Mouse (Mus musculus): Measurements from ENCODE around the gene Mrpl14.
A peak's percentile ranks its signal among the peaks of the same experiment; 100 is the strongest.

Mrpl14 gene

GRCm38 (mm10) chr17:45686093-45686619 lies at the start of gene Mrpl14:
Gene Mrpl14, plus strand, starts transcription at chr17:45686322.
- DNase-seq (ENCODE audit: low spot score), result peak; percentile 96

GRCm38 (mm10) chr17:45638596-45639295 lies 47.4 kb upstream of the Mrpl14 start:
- no peak for DNase-seq (ENCODE audit: low spot score)

- no peak for DNase-seq (ENCODE audit: low spot score)
Measured at GRCm38 (mm10) chr17:45641981-45642380, 44.1 kb upstream of the Mrpl14 start.

- DNase-seq (ENCODE audit: low spot score), result peak; percentile 82
Measured at GRCm38 (mm10) chr17:45642701-45643100, 43.4 kb upstream of the Mrpl14 start.

GRCm38 (mm10) chr17:45644185-45644584 lies 41.9 kb upstream of the Mrpl14 start:
- no peak for DNase-seq (ENCODE audit: low spot score)

GRCm38 (mm10) chr17:45653233-45653632 lies 32.9 kb upstream of the Mrpl14 start:
- no peak for DNase-seq (ENCODE audit: low spot score)

GRCm38 (mm10) chr17:45655820-45656219 lies 30.3 kb upstream of the Mrpl14 start:
- DNase-seq (ENCODE audit: low spot score), result peak; percentile 61

- no peak for DNase-seq (ENCODE audit: low spot score)
Measured at GRCm38 (mm10) chr17:45659225-45659624, 26.9 kb upstream of the Mrpl14 start, which contains the start of gene Capn11. Gene Capn11, minus strand, starts transcription at chr17:45659325.

- DNase-seq (ENCODE audit: low spot score), result peak; percentile 88
Measured at GRCm38 (mm10) chr17:45663106-45663919, 22.8 kb upstream of the Mrpl14 start.

- DNase-seq (ENCODE audit: low spot score), result no peak
Measured at GRCm38 (mm10) chr17:45664608-45665007, 21.5 kb upstream of the Mrpl14 start.

GRCm38 (mm10) chr17:45666091-45666490 lies 20.0 kb upstream of the Mrpl14 start:
- DNase-seq (ENCODE audit: low spot score), result no peak

- DNase-seq (ENCODE audit: low spot score), result no peak
Measured at GRCm38 (mm10) chr17:45667481-45667880, 18.6 kb upstream of the Mrpl14 start.

- DNase-seq (ENCODE audit: low spot score), result no peak
Measured at GRCm38 (mm10) chr17:45667986-45668385, 18.1 kb upstream of the Mrpl14 start.

GRCm38 (mm10) chr17:45671821-45672220 lies 14.3 kb upstream of the Mrpl14 start:
- DNase-seq (ENCODE audit: low spot score), result no peak

- DNase-seq (ENCODE audit: low spot score), result no peak
Measured at GRCm38 (mm10) chr17:45672598-45672997, 13.5 kb upstream of the Mrpl14 start.

- no peak for DNase-seq (ENCODE audit: low spot score)
Measured at GRCm38 (mm10) chr17:45678106-45678505, 8.0 kb upstream of the Mrpl14 start.

- peak; percentile 76 for DNase-seq (ENCODE audit: low spot score)
Measured at GRCm38 (mm10) chr17:45680391-45680980, 5.6 kb upstream of the Mrpl14 start.

- no peak for DNase-seq (ENCODE audit: low spot score)
Measured at GRCm38 (mm10) chr17:45681588-45681987, 4.5 kb upstream of the Mrpl14 start.

GRCm38 (mm10) chr17:45682843-45683242 lies 3.3 kb upstream of the Mrpl14 start:
- no peak for DNase-seq (ENCODE audit: low spot score)

GRCm38 (mm10) chr17:45684667-45685131 lies 1.4 kb upstream of the Mrpl14 start:
- no peak for DNase-seq (ENCODE audit: low spot score)

- DNase-seq (ENCODE audit: low spot score), result peak; percentile 62
Measured at GRCm38 (mm10) chr17:45685171-45686092, 690 bp upstream of the Mrpl14 start.

All from embryo, embryonic 10 days (tissue).